Mouse (Mus musculus): ENCODE measurements around the gene Cfap99.

DNA sequence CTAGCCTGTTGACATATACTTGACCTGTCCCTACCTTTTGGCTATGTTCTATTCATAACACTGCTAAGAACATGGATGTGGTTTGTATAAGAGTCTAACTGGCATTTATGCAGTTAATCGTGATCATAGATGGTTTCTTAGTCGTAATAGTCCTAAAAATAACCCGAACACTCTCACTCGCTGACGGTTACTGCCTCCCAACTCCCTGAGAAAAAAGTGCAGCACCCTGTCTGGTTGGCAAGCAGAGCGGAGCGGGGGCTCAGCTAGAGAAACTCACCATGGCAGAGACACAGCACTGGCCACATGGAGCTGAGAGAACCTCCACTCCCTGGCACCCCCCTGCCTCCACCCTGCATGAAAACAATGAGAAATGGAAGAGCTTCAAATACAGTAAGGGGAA, 7.4 kb upstream of the Cfap99 start:
- TF ChIP-seq CTCF (IDR thresholded peaks at IDR 0.05; ENCODE audit: borderline replicate concordance, extremely low read depth, insufficient read depth, insufficient read length) (no peak), POLR2A (IDR thresholded peaks at IDR 0.05; ENCODE audit: borderline replicate concordance, extremely low read depth, insufficient read depth, insufficient read length, poor library complexity, severe bottlenecking) (no peak)
